Mouse (Mus musculus) stomach, embryonic 14.5 days (tissue): ENCODE measurements around the gene Setd2. TPM values are rescaled to one million over a fixed set of nuclear protein-coding genes. Genes with fewer than 3 reads are reported as not detected.
A peak's percentile ranks its signal among the peaks of the same experiment; 100 is the strongest.

ENCODE experiments used
- ATAC-seq: fragments of 200-750 bp; cut with Nextera tagmentation; 2 replicates; pipeline ENCODE4 v1.8.0; 2017; ENCODE audit warnings: low read depth, moderate TSS enrichment; ENCODE audit not compliant: insufficient number of reproducible peaks, insufficient read depth, low FRiP score
- H3K27ac ChIP-seq: fragments of 300-500 bp; sonication (generic); 2 replicates; pipeline ENCODE4 v1.5.1; 2014; ENCODE audit warnings: mild to moderate bottlenecking, low read length, moderate library complexity, mixed read lengths
- H3K27me3 ChIP-seq: fragments of 300-500 bp; sonication (generic); 2 replicates; pipeline ENCODE4 v1.6.1; 2014; ENCODE audit warnings: low read length, control low read depth, mixed read lengths; ENCODE audit not compliant: control insufficient read depth, insufficient read depth
- H3K36me3 ChIP-seq: fragments of 300-500 bp; sonication (generic); 2 replicates; pipeline ENCODE4 v1.6.1; 2014; ENCODE audit warnings: mild to moderate bottlenecking, control low read depth, low read length, moderate library complexity, mixed read lengths; ENCODE audit not compliant: control insufficient read depth, insufficient read depth
- H3K4me1 ChIP-seq: fragments of 300-500 bp; sonication (generic); 2 replicates; pipeline ENCODE4 v1.6.1; 2014; ENCODE audit warnings: low read length, control low read depth, mixed read lengths; ENCODE audit not compliant: control insufficient read depth, insufficient read depth
- H3K4me2 ChIP-seq: fragments of 300-500 bp; sonication (generic); replicated peaks from 2 replicates; pipeline ENCODE4 v1.6.1; 2014; ENCODE audit warnings: low read depth, low read length, control low read depth
- H3K4me3 ChIP-seq: fragments of 300-500 bp; sonication (generic); 2 replicates; pipeline ENCODE4 v1.5.1; 2014; ENCODE audit warnings: low read depth, low read length, control low read depth
- H3K9ac ChIP-seq: fragments of 300-500 bp; sonication (generic); replicated peaks from 2 replicates; pipeline ENCODE4 v1.6.1; 2014; ENCODE audit warnings: low read depth, mild to moderate bottlenecking, control low read depth, low read length, moderate library complexity, mixed read lengths
- H3K9me3 ChIP-seq: fragments of 300-500 bp; sonication (generic); 2 replicates; pipeline ENCODE4 v1.6.1; 2016; ENCODE audit warnings: low read depth, low read length, control low read depth; ENCODE audit not compliant: control insufficient read depth
- WGBS: fragments of 180-500 bp; shearing (Covaris S2); extraction: QIAGEN DNeasy Blood & Tissue Kit; methylation state at CpG from one replicate; pipeline ENCODE4 v1.1.7; 2014; 5-methylcytosine and 5-hydroxymethylcytosine counted together
- polyA plus RNA-seq: library from polyadenylated mRNA; unstranded; fragments of >200 nt; fragmentation: Nextera tagmentation; extraction: Ambion mirVana; gene quantifications from 2 replicates; pipeline ENCODE4 v1.2.1, GENCODE M21; 2014

The Setd2 gene
- 59.6 and 61.7 TPM in 2 replicates for polyA plus RNA-seq

GRCm38 (mm10) chr9:110532538-110533291 lies at the start of gene Setd2:
Gene Setd2, plus strand, starts transcription at chr9:110532597.
- H3K4me1 ChIP-seq = peaks cover 14% of the 10 kb centered on the region
- WGBS = 1% methylated on average over 79 of the region's 109 CpGs
- no peaks in the 10 kb centered on the region for H3K27me3 ChIP-seq
- peak; percentile 50 for ATAC-seq
- H3K9ac ChIP-seq = peak within 1 kb of the TSS; percentile 100
- peak within 1 kb of the TSS; percentile 81 for H3K4me2 ChIP-seq
- peak within 1 kb of the TSS; percentile 100 for H3K27ac ChIP-seq
- H3K4me3 ChIP-seq = peak within 1 kb of the TSS; percentile 100
- no peaks in the 10 kb centered on the region for H3K9me3 ChIP-seq
- H3K36me3 ChIP-seq = no peaks in the 10 kb centered on the region

DNA sequence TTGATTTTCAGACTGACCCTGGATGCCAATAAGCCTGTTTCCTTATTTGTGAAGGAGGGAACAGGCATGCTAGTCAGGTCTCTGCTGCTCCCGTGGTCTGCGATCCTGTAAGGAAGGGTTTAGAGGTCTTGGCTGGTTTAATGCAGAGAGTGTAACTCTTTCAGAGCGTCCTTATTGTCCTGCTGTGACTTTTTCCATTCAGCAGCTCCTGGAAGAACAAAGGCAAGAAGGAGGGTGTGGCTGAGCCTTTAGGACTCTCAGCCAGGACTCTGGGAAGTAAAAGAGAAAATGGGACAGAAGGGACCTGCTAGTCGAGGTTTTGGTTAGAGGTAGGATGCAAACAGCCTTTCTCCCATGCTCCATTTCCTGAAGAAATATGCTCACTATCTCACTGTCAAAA lies 43.6 kb upstream of the Setd2 start:
- H3K27ac ChIP-seq = no peak overlapping the region
- no peak for ATAC-seq
- 56% methylated on average over 4 of the region's 4 CpGs for WGBS

GRCm38 (mm10) chr9:110490913-110491312 lies 41.5 kb upstream of the Setd2 start:
- H3K9me3 ChIP-seq = no peaks in the 10 kb centered on the region
- no peaks in the 10 kb centered on the region for H3K4me1 ChIP-seq
- H3K27me3 ChIP-seq = no peaks in the 10 kb centered on the region
- H3K4me2 ChIP-seq = no peak overlapping the region
- H3K9ac ChIP-seq = no peak overlapping the region
- 61% methylated on average over 5 of the region's 5 CpGs for WGBS
- H3K4me3 ChIP-seq = no peak overlapping the region
- no peak overlapping the region for H3K27ac ChIP-seq
- ATAC-seq = no peak
- no peaks in the 10 kb centered on the region for H3K36me3 ChIP-seq

More for the DNA sequence above, 43.6 kb upstream of the Setd2 start:
- H3K9ac ChIP-seq = no peak overlapping the region
- H3K4me2 ChIP-seq = no peak overlapping the region
- no peaks in the 10 kb centered on the region for H3K4me1 ChIP-seq
- no peak overlapping the region for H3K4me3 ChIP-seq
- no peaks in the 10 kb centered on the region for H3K9me3 ChIP-seq
- H3K27me3 ChIP-seq = no peaks in the 10 kb centered on the region
- H3K36me3 ChIP-seq = no peaks in the 10 kb centered on the region

DNA sequence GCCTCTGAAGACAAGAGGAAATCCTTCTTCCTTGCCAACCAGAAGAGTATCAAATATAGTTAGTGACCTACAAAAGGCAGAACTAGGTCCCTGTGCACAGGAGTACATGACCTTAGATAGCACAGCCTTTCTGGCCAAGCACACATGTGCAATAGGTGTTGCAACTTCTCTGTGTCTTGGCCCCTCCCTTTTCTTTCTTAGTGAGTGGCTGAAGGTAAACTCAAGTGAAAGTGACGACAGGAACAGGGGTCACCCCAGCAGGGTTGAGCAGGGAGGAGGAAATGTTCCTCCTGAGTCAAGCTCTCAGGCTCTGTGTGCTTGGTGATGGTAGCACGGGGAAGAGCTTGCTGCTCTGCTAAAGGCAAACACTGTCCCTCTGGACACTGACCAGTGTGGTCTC lies 6.7 kb upstream of the Setd2 start:
- Histone ChIP-seq H3K36me3 (no peaks in the 10 kb centered on the region), H3K27ac (no peak overlapping the region), H3K9ac (no peak overlapping the region), H3K9me3 (no peaks in the 10 kb centered on the region), H3K27me3 (no peaks in the 10 kb centered on the region), H3K4me3 (no peak overlapping the region), H3K4me1 (no peaks in the 10 kb centered on the region), H3K4me2 (no peak overlapping the region)
- WGBS = 48% methylated on average over 2 of the region's 2 CpGs
- ATAC-seq = peak; percentile 58; the same call in 1 of the 2 replicates

DNA sequence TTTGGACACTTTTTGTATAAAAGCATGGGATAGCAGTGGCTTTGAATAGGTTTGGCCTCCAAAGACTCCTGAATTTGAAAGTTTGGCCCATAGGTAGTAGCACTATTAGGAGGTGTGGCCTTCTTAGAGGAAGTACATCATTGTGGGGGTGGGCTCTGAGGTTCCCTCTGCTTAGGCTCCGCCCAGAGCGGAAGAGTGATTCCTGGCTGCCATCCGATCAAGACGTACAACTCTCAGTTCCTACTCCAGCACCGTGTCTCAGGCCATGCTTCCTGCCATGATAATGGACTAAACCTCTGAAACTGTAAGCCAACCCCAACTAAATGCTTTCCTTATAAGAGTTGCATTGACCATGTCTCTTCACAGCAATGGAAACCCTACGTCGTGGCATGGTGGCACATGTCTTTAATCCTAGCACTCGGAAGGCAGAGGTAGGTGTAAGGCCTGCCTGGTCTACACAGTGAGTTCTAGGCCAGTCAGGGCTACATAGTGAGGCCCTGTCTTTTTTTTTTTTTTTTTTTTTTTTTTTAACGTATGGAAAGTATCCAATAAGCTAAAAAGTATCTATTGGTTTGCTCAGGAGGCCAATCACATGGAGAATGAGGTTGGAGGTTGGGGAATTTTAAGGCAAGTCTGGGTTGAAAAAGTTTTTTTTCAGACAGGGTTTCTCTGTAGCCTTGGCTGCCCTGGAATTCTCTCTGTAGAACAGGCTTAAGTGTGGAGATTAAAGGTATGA lies 3.2 kb upstream of the Setd2 start:
- ATAC-seq = no peak
- Histone ChIP-seq H3K36me3 (no peaks in the 10 kb centered on the region), H3K9ac (no peak overlapping the region), H3K4me2 (no peak overlapping the region), H3K4me1 (peaks cover 7% of the 10 kb centered on the region), H3K9me3 (no peaks in the 10 kb centered on the region), H3K27ac (no peak overlapping the region), H3K27me3 (no peaks in the 10 kb centered on the region), H3K4me3 (no peak overlapping the region)
- 57% methylated on average over 9 of the region's 9 CpGs for WGBS

DNA sequence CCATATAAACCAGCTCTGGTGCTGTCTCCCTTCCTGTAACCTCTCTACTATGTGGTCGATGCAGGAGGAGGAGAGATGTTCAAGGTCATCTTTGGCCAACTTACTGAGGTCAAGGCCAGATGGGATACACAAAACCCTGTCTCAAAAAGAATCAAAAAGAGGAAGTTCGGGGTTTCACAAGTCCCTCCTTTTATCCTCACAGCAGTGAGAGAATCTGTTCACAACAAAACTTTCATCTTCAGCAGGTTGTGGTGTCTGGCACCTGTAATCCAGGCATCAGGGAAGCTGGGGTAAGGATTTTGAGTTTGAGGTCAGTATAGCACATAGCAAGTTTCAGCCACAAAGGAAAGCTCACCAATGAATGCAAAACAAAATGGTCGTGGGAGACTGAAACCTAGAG lies 1.7 kb upstream of the Setd2 start:
- Histone ChIP-seq H3K4me1 (peaks cover 14% of the 10 kb centered on the region), H3K27ac (no peak overlapping the region; the same call in 1 of the 2 replicates), H3K36me3 (no peaks in the 10 kb centered on the region), H3K27me3 (no peaks in the 10 kb centered on the region), H3K4me3 (no peak overlapping the region), H3K9ac (no peak overlapping the region), H3K4me2 (peak overlapping the region; percentile 43; the same call in 1 of the 2 replicates), H3K9me3 (no peaks in the 10 kb centered on the region)
- no peak for ATAC-seq
- 67% methylated on average over 3 of the region's 3 CpGs for WGBS

DNA sequence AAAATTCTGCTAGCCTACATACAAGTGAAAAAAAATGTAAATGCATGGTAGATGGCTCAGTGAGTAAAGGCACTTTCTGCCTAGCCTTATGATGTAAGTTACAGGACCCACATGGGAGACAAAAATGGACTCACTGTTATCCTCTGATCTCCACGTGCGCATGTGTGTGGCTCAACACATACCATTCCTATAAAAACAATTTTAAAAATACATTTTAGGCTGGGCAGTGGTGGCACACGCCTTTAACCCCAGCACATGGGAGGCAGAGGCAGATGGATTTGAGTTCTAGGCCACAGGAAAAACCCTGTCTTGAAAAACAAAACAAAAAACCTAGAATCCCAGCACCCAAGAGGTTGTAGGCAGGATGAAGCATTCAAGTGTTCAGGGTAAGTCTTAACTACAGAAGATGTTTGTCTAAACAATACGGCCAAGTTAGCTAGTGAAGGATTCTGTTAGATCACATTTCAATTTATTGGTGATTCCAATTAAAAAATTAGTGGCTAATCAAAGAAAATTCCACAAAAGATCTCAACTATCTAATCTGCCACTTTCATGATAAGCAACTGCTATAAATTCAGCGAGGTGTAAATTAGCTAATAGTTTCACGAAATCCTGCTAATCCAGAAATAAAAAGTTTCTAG lies 1.1 kb upstream of the Setd2 start:
- H3K27ac ChIP-seq = peak overlapping the region; percentile 100
- peak overlapping the region; percentile 43 for H3K4me2 ChIP-seq
- ATAC-seq = no peak
- H3K27me3 ChIP-seq = no peaks in the 10 kb centered on the region
- H3K9me3 ChIP-seq = no peaks in the 10 kb centered on the region
- peak overlapping the region; percentile 100 for H3K4me3 ChIP-seq
- H3K9ac ChIP-seq = peak overlapping the region; percentile 100
- H3K36me3 ChIP-seq = no peaks in the 10 kb centered on the region
- 21% methylated on average over 6 of the region's 6 CpGs for WGBS
- peaks cover 14% of the 10 kb centered on the region for H3K4me1 ChIP-seq

DNA sequence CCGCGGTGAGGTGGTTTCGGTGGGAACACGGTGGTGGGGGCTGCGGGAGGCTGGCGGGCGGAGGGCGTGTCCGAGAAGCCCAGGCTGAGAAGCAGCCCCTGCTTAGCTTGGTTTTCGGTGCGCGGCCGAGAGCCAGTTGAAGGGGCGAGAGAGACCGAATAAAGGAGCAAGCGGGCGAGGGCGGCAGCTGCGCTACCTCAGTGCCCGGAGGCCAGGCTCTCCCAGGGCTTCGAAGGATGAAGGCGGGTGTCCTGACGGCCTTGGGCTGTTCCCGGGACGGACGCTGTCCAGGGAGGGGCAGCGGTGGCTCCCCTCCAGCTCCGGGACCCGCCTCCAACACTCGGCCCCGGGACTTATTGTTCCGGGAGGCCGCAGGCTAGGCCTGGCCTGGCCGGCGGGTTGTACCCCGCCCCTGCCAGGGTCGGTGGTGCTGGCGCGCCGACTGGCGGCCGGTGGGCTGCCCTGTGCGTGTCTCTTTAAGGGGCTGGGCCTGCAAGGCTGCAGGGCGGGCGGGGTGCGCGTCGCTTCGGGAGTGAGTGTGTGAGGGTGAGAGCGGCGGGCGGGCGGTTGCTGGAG lies 395 bp upstream of the Setd2 start:
- H3K36me3 ChIP-seq = no peaks in the 10 kb centered on the region
- H3K9ac ChIP-seq = peak overlapping the region; percentile 100
- H3K4me1 ChIP-seq = peaks cover 14% of the 10 kb centered on the region
- peak overlapping the region; percentile 100 for H3K4me3 ChIP-seq
- WGBS = under 1% methylated on average over 47 of the region's 53 CpGs
- H3K4me2 ChIP-seq = peak overlapping the region; percentile 43
- peak; percentile 99 for ATAC-seq
- peak overlapping the region; percentile 100 for H3K27ac ChIP-seq
- no peaks in the 10 kb centered on the region for H3K9me3 ChIP-seq
- no peaks in the 10 kb centered on the region for H3K27me3 ChIP-seq
